Mouse (Mus musculus) limb, embryonic 13.5 days (tissue): ENCODE measurements around the gene Gpc6. TPM values are rescaled to one million over a fixed set of nuclear protein-coding genes. Genes with fewer than 3 reads are reported as not detected.
A peak's percentile ranks its signal among the peaks of the same experiment; 100 is the strongest.

Experiments used
- ATAC-seq: fragments of 200-750 bp; cut with Nextera tagmentation; 2 replicates; pipeline ENCODE4 v1.8.0; 2017; ENCODE audit warnings: low read depth, moderate number of reproducible peaks, moderate TSS enrichment; ENCODE audit not compliant: low FRiP score
- H3K27ac ChIP-seq: fragments of 300-500 bp; sonication (generic); 2 replicates; pipeline ENCODE4 v1.5.1; 2015; ENCODE audit warnings: inconsistent platforms, mild to moderate bottlenecking, moderate library complexity
- H3K27me3 ChIP-seq: fragments of 300-500 bp; sonication (generic); 2 replicates; pipeline ENCODE4 v1.6.1; 2015; ENCODE audit warnings: mild to moderate bottlenecking, inconsistent platforms
- H3K36me3 ChIP-seq: fragments of 300-500 bp; sonication (generic); 2 replicates; pipeline ENCODE4 v1.6.1; 2015; ENCODE audit warnings: inconsistent platforms, mild to moderate bottlenecking, moderate library complexity
- H3K4me1 ChIP-seq: fragments of 300-500 bp; sonication (generic); 2 replicates; pipeline ENCODE4 v1.6.1; 2015; ENCODE audit warnings: inconsistent platforms
- H3K4me2 ChIP-seq: fragments of 300-500 bp; sonication (generic); replicated peaks from 2 replicates; pipeline ENCODE4 v1.6.1; 2015; ENCODE audit warnings: inconsistent platforms, mild to moderate bottlenecking, moderate library complexity
- H3K4me3 ChIP-seq: fragments of 300-500 bp; sonication (generic); 2 replicates; pipeline ENCODE4 v1.5.1; 2015; ENCODE audit warnings: moderate library complexity, mild to moderate bottlenecking, inconsistent platforms
- H3K9ac ChIP-seq: fragments of 300-500 bp; sonication (generic); 2 replicates; pipeline ENCODE4 v1.6.1; 2015; ENCODE audit warnings: mild to moderate bottlenecking, inconsistent platforms
- H3K9me3 ChIP-seq: fragments of 300-500 bp; sonication (generic); 2 replicates; pipeline ENCODE4 v1.6.1; 2016; ENCODE audit warnings: inconsistent platforms
- WGBS: fragments of 180-500 bp; shearing (Covaris S2); methylation state at CpG from one replicate; pipeline ENCODE4 v1.1.7; 2015; 5-methylcytosine and 5-hydroxymethylcytosine counted together
- polyA plus RNA-seq: library from polyadenylated mRNA; unstranded; fragments of >200 nt; fragmentation: Nextera tagmentation; extraction: Ambion mirVana; gene quantifications from 2 replicates; pipeline ENCODE4 v1.2.1, GENCODE M21; 2015

The Gpc6 gene
- 58.4 and 59.6 TPM in 2 replicates for polyA plus RNA-seq

GRCm38 (mm10) chr14:116924876-116925601 is at the start of gene Gpc6:
Gpc6 (plus strand) TSS chr14:116925315.
- Histone ChIP-seq H3K9ac (peak within 1 kb of the TSS; percentile 93), H3K27ac (peak within 1 kb of the TSS; percentile 99), H3K9me3 (no peaks in the 10 kb centered on the region), H3K4me1 (peaks cover 23% of the 10 kb centered on the region), H3K4me3 (peak within 1 kb of the TSS; percentile 88), H3K36me3 (no peaks in the 10 kb centered on the region), H3K27me3 (no peaks in the 10 kb centered on the region), H3K4me2 (peak within 1 kb of the TSS; percentile 72)
- under 1% methylated on average over 38 of the region's 38 CpGs for WGBS
- peak; percentile 84 for ATAC-seq

- Histone ChIP-seq H3K27me3 (no peaks in the 10 kb centered on the region), H3K4me1 (no peaks in the 10 kb centered on the region), H3K9me3 (no peaks in the 10 kb centered on the region), H3K36me3 (no peaks in the 10 kb centered on the region), H3K4me2 (no peak overlapping the region), H3K9ac (no peak overlapping the region), H3K27ac (no peak overlapping the region), H3K4me3 (no peak overlapping the region)
- ATAC-seq, result no peak
- 69% methylated on average over 7 of the region's 7 CpGs for WGBS
These were observed 42.6 kb upstream of the Gpc6 start for GRCm38 (mm10) chr14:116882480-116883044.

- 22% methylated on average over 3 of the region's 3 CpGs for WGBS
- Histone ChIP-seq H3K4me2 (no peak overlapping the region), H3K4me3 (no peak overlapping the region), H3K9ac (no peak overlapping the region), H3K9me3 (no peaks in the 10 kb centered on the region), H3K27ac (no peak overlapping the region), H3K4me1 (no peaks in the 10 kb centered on the region), H3K27me3 (no peaks in the 10 kb centered on the region), H3K36me3 (no peaks in the 10 kb centered on the region)
- ATAC-seq, result no peak
These were observed 30.8 kb upstream of the Gpc6 start for GRCm38 (mm10) chr14:116894316-116894715.

GRCm38 (mm10) chr14:116897971-116898370 is 27.1 kb upstream of the Gpc6 start:
- Histone ChIP-seq H3K36me3 (no peaks in the 10 kb centered on the region), H3K4me2 (no peak overlapping the region), H3K27ac (no peak overlapping the region), H3K27me3 (no peaks in the 10 kb centered on the region), H3K9ac (no peak overlapping the region), H3K9me3 (no peaks in the 10 kb centered on the region), H3K4me3 (no peak overlapping the region), H3K4me1 (no peaks in the 10 kb centered on the region)
- WGBS, result 47% methylated on average over 1 of the region's 1 CpGs
- ATAC-seq, result no peak

GRCm38 (mm10) chr14:116911768-116912167 is 13.3 kb upstream of the Gpc6 start:
- Histone ChIP-seq H3K4me3 (no peak overlapping the region), H3K27me3 (no peaks in the 10 kb centered on the region), H3K9me3 (peaks cover 5% of the 10 kb centered on the region; the same call in 1 of the 2 replicates), H3K27ac (no peak overlapping the region), H3K36me3 (no peaks in the 10 kb centered on the region), H3K4me1 (peaks cover 1% of the 10 kb centered on the region), H3K9ac (no peak overlapping the region), H3K4me2 (no peak overlapping the region)
- WGBS, result 59% methylated on average over 1 of the region's 1 CpGs
- ATAC-seq, result no peak

- Histone ChIP-seq H3K27me3 (no peaks in the 10 kb centered on the region), H3K9ac (no peak overlapping the region), H3K27ac (no peak overlapping the region), H3K36me3 (no peaks in the 10 kb centered on the region), H3K4me3 (no peak overlapping the region), H3K4me2 (peak overlapping the region; percentile 41), H3K4me1 (peaks cover 6% of the 10 kb centered on the region), H3K9me3 (no peaks in the 10 kb centered on the region)
- peak; percentile 64; the same call in 1 of the 2 replicates for ATAC-seq
- 31% methylated on average over 6 of the region's 6 CpGs for WGBS
These were observed 8.2 kb upstream of the Gpc6 start for GRCm38 (mm10) chr14:116916874-116917273.

- H3K4me1 ChIP-seq, result peaks cover 23% of the 10 kb centered on the region
- no peaks in the 10 kb centered on the region for H3K9me3 ChIP-seq
- no peak overlapping the region for H3K27ac ChIP-seq
- peak overlapping the region; percentile 88; the same call in 1 of the 2 replicates for H3K4me3 ChIP-seq
- H3K36me3 ChIP-seq, result no peaks in the 10 kb centered on the region
- ATAC-seq, result no peak
- 24% methylated on average over 2 of the region's 2 CpGs for WGBS
- H3K9ac ChIP-seq, result no peak overlapping the region
- H3K27me3 ChIP-seq, result no peaks in the 10 kb centered on the region
- peak overlapping the region; percentile 72 for H3K4me2 ChIP-seq
These were observed 849 bp upstream of the Gpc6 start for GRCm38 (mm10) chr14:116924266-116924665.

- H3K36me3 ChIP-seq, result no peaks in the 10 kb centered on the region
- H3K27me3 ChIP-seq, result no peaks in the 10 kb centered on the region
- H3K9me3 ChIP-seq, result no peaks in the 10 kb centered on the region
- WGBS, result under 1% methylated on average over 55 of the region's 58 CpGs
- peaks cover 23% of the 10 kb centered on the region for H3K4me1 ChIP-seq
- peak overlapping the region; percentile 72 for H3K4me2 ChIP-seq
- peak overlapping the region; percentile 99 for H3K27ac ChIP-seq
- ATAC-seq, result peak; percentile 45
- peak overlapping the region; percentile 93 for H3K9ac ChIP-seq
- peak overlapping the region; percentile 88 for H3K4me3 ChIP-seq
These were observed 732 bp downstream of the Gpc6 start for GRCm38 (mm10) chr14:116925691-116926403.

GRCm38 (mm10) chr14:116926404-116927171 is 1.5 kb downstream of the Gpc6 start:
- Histone ChIP-seq H3K9ac (peak overlapping the region; percentile 93), H3K36me3 (no peaks in the 10 kb centered on the region), H3K4me3 (peak overlapping the region; percentile 88), H3K27ac (peak overlapping the region; percentile 99), H3K4me1 (peaks cover 23% of the 10 kb centered on the region), H3K4me2 (peak overlapping the region; percentile 72), H3K27me3 (no peaks in the 10 kb centered on the region), H3K9me3 (no peaks in the 10 kb centered on the region)
- ATAC-seq, result peak; percentile 80
- under 1% methylated on average over 44 of the region's 52 CpGs for WGBS

GRCm38 (mm10) chr14:116927341-116928315 is 2.5 kb downstream of the Gpc6 start:
- Histone ChIP-seq H3K4me3 (peak overlapping the region; percentile 88), H3K9me3 (no peaks in the 10 kb centered on the region), H3K36me3 (no peaks in the 10 kb centered on the region), H3K9ac (peak overlapping the region; percentile 93), H3K4me2 (peak overlapping the region; percentile 72), H3K4me1 (peaks cover 23% of the 10 kb centered on the region), H3K27me3 (no peaks in the 10 kb centered on the region), H3K27ac (peak overlapping the region; percentile 99)
- no peak for ATAC-seq
- WGBS, result under 1% methylated on average over 21 of the region's 21 CpGs

GRCm38 (mm10) chr14:116928395-116928794 is 3.3 kb downstream of the Gpc6 start:
- ATAC-seq, result no peak
- Histone ChIP-seq H3K4me1 (peaks cover 23% of the 10 kb centered on the region), H3K36me3 (no peaks in the 10 kb centered on the region), H3K9me3 (no peaks in the 10 kb centered on the region), H3K4me2 (peak overlapping the region; percentile 72), H3K27me3 (no peaks in the 10 kb centered on the region), H3K9ac (peak overlapping the region; percentile 93; the same call in 1 of the 2 replicates), H3K4me3 (peak overlapping the region; percentile 88), H3K27ac (no peak overlapping the region)
- WGBS, result 44% methylated on average over 2 of the region's 2 CpGs
